Mouse (Mus musculus): ENCODE data around the gene Acoxl.
A peak's percentile ranks its signal among the peaks of the same experiment; 100 is the strongest.

Gene Acoxl

DNA sequence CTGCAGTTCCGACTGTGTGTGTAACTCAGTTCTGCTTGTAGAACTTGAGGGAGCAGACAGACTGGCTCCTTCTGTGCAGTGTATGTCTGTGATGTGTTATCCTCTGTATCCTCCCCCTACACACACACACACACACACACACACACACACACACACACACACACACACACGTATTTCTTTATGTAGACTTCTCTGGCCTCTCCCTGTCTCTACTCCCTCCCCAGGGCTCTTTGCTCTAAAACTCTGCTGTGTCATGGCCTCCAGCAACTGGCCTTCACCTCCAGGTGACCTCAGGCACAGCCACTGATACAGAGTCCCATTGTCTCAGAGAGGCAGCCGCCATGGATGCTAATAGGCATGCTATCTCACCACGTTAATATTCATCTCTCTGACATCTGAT, 276.9 kb downstream of the Acoxl start:
- DNase-seq (ENCODE audit: low read depth, low spot score), result no peak

- DNase-seq (ENCODE audit: low read depth, low spot score), result peak; percentile 79
These were observed 278.9 kb downstream of the Acoxl start for GRCm38 (mm10) chr2:128117605-128118004.

DNA sequence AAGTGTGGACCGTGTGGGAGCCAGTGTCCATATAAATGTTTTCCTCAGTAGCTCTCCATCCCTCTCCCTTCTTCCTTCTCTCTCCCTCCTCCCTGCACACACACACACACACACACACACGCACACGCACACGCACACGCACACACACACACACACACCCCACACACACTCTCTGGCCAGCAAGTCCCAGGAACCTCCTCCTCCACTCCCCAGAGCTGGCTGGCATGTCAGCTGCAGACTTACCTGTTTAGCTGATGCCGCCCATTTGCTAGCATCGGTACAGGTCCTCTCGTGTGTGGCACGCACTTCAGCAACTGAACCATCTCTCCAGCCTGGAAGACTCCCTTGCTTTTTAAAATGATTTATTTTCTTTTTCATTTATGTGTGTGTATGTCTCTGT, 280.3 kb downstream of the Acoxl start:
- no peak for DNase-seq (ENCODE audit: low read depth, low spot score)

- peak; percentile 75 for DNase-seq (ENCODE audit: low read depth, low spot score)
These were observed 283.8 kb downstream of the Acoxl start for GRCm38 (mm10) chr2:128122491-128122890.

- DNase-seq (ENCODE audit: low read depth, low spot score), result peak; percentile 37
These were observed 284.5 kb downstream of the Acoxl start for GRCm38 (mm10) chr2:128122891-128123771.

DNA sequence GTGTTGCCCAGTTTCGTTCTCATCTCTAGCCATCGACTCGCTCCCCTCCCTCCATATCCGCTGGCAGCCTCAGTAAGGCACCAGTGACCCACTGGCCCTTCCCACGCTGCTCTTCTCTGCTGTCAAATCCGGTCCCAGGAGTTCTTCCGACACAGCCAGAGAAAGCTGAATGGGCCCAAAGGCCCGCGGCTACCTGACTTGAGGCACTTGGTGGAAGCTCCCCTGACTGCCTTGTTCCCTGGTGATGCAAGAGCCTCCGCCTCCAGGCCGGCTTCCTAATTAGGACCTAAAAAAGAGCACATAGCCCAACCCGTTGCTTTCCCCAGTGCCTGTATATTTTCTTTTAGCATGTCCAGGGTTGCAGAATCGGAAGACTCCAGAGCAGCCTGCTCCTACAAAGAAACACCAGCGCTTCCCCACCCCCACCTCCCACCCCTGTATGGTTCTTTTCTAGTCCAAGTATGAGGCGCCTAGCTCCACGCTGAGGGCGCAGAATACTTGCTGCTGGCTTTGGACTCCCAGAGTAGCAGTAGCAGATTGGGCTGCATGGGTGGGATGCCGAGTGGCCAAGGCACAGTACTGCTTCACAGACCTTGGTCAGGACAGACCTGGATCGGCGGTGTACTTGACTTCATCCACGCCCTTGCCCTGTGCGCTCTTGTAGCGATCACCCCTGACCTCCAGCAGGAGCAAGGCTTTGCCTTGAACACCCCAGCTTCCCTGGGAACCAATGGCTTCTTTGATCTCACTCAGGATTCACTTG, 285.4 kb downstream of the Acoxl start:
- peak; percentile 37 for DNase-seq (ENCODE audit: low read depth, low spot score)

DNA sequence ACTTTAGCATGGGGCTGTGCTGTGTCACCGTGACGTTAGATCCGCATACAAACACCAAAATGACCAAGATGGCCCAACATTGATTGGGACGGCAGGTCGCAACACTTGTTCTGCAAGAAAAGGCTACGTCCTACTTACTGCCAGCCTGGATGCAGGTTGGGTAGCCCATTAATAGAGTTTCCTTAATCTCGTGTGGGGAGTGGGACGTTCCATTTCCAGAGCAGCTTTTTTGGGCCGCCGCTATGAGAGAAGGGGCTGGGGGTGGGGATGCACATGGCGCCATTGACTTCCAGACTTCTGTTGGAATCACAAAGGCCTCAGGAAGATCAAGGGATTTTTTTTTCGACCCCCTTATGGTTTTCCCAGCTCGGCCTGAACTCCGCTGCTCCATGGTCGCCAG, 286.0 kb downstream of the Acoxl start:
- peak; percentile 17 for DNase-seq (ENCODE audit: low read depth, low spot score)

DNA sequence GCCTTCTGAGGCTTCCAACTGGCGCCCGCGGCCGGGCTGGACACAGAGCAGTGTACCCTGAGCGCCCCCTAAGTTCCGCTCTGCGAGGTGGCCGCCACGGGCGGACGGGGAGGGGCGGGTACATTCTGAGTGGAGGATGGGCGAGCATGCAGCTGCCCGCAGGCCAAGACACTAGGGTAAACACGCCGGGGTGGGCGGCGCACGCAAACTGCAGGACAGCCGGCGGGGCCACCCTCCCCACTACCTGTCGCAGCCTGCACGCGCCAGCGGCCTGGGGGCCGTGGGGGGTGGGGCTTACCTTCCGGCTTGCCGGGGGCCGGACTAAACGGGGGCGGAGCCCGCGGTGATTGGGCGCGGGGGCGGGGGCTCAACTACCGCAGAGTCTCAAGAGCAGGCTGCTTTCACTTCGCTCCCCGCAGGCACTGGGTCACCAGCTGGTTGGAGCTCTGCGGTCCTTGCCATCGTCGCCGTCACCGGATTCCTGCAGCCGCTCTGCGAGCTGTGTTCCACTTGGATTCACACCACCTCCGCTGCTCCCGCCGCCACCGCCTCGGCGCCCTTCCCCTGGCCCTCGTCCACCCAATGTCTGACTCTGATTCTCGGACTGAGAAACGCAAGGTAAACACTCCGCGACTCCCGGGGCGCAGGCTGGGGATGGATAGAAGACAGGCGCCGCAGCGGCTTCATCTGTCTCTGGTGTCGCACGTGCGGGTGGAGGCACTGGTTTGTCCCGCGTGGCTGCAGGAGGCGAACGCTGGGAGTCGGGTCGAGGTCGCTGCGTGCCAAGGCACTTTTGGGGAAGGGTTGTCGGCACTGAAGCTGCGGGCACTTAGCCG, 287.2 kb downstream of the Acoxl start, which contains the start of gene Bcl2l11:
Bcl2l11 (plus strand) TSS at position 404 of the 836 bp plus-strand sequence.
- DNase-seq (ENCODE audit: low read depth, low spot score), result peak; percentile 94

DNA sequence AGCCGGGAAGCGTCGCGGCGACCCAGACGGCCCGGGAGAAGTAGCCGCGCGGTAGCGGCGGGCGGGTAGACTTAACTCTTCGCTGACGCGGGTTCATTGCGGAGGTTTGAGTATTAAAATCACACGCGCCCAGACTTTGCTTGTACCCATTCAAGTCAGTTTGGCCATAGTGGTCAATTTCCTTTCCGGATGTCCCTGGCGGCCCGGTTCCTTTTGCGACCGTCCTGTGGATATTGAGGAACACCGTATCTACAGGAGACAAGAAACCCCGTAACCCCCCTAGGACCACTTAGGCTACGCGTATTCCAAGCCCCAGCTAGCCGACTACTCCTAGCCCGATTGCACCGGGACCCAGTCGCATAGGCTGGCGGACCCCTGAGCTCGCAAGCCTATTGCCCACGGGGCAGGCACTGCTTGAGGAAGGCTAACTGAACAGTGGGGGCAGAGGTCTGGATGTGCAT, 287.9 kb downstream of the Acoxl start:
- DNase-seq (ENCODE audit: low read depth, low spot score), result no peak

GRCm38 (mm10) chr2:128127121-128127671, 288.5 kb downstream of the Acoxl start:
- DNase-seq (ENCODE audit: low read depth, low spot score), result peak; percentile 91

DNA sequence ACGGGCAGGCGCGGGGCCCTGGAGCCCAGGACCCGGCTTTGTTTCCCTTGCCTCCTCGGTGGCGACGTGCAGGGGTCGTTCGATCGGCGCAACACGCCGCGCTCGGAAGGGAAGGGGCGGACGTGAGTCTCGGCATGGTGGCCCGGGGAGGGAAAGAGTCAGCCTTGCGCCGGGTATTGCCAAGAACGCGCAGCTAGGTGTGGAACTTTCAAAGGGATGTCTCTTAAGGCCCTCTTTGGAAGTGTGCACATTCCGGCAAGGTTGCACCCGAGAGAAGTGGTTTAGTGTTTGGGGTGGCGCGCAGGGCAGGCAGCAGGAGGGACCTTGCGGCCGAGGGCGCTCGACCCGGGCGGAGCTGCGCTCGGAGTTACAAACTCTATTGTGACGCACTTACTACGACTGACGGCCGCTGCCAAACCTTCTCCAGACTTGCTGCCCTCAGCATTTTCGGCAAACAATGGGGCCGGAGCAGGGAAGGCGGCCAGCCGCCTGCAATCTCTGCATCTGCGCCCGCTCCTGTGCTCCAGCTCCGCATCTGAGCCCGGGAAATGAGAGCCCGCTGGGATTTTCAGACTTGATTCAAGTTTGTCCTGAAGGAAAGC, 289.1 kb downstream of the Acoxl start:
- peak; percentile 76 for DNase-seq (ENCODE audit: low read depth, low spot score)

GRCm38 (mm10) chr2:128128532-128128931, 289.9 kb downstream of the Acoxl start:
- DNase-seq (ENCODE audit: low read depth, low spot score), result no peak

- DNase-seq (ENCODE audit: low read depth, low spot score), result no peak
These were observed 292.8 kb downstream of the Acoxl start for GRCm38 (mm10) chr2:128131503-128131902.

- no peak for DNase-seq (ENCODE audit: low read depth, low spot score)
These were observed 294.0 kb downstream of the Acoxl start for GRCm38 (mm10) chr2:128132635-128133034.

GRCm38 (mm10) chr2:128133865-128134264, 295.2 kb downstream of the Acoxl start:
- no peak for DNase-seq (ENCODE audit: low read depth, low spot score)

- no peak for DNase-seq (ENCODE audit: low read depth, low spot score)
These were observed 295.8 kb downstream of the Acoxl start for GRCm38 (mm10) chr2:128134474-128134873.

- DNase-seq (ENCODE audit: low read depth, low spot score), result no peak
These were observed 296.3 kb downstream of the Acoxl start for GRCm38 (mm10) chr2:128134948-128135347.

GRCm38 (mm10) chr2:128136769-128137433, 298.2 kb downstream of the Acoxl start:
- no peak for DNase-seq (ENCODE audit: low read depth, low spot score)

GRCm38 (mm10) chr2:128137480-128138276, 299.0 kb downstream of the Acoxl start:
- DNase-seq (ENCODE audit: low read depth, low spot score), result no peak
